Comparison of ENCODE assay signal across 8 mouse cellular contexts in genomic region chr14:21848166-21849154, GRCm38 (mm10). TPM values are rescaled to one million over a fixed set of nuclear protein-coding genes. Genes with fewer than 3 reads are reported as not detected.
DNase-seq lines count a peak whose midpoint lies in the region; ATAC-seq and TF ChIP-seq lines count a peak whose summit lies in the region.

TSS of gene Comtd1 (minus strand) at chr14:21848977.

- H3K79me2 ChIP-seq in CH12.LX (replicated peaks; ENCODE audit: control insufficient read depth, extremely low read depth, insufficient read depth, poor library complexity, severe bottlenecking) = no peaks in the 10 kb centered on the region

- DNase-seq in CH12.LX (ENCODE audit: extremely low read depth) = peak; percentile 92
- peak; percentile 89 for DNase-seq in c-Kit-positive CD71-positive TER-119-negative erythroid progenitor cells, embryonic 14.5 days (ENCODE audit: low read depth)
- peak; percentile 93 for DNase-seq in heart, postnatal 0 days (ENCODE audit: low spot score)
- DNase-seq in kidney, postnatal 4 days = peak; percentile 96

- peak; percentile 90 for ATAC-seq in forebrain, embryonic 12.5 days (ENCODE audit: low FRiP score)
- ATAC-seq in heart, postnatal 0 days (ENCODE audit: insufficient read depth, low read depth) = peak; percentile 90
- ATAC-seq in liver, embryonic 16.5 days (ENCODE audit: low read depth) = peak; percentile 96
- peak; percentile 81 for ATAC-seq in neural tube, embryonic 13.5 days (ENCODE audit: low read depth)

- dilution Hi-C loops in CH12.LX (cut with MboI; ENCODE audit: extremely low pct_ligation_motif_present, extremely low pct_unique_long_range_greater_than_20kb, low sequenced_read_pairs) = no loop called here

- H3K9ac ChIP-seq in CH12.LX (ENCODE audit: insufficient read depth, low read depth) = peak within 1 kb of the TSS; percentile 73
- H3K9ac ChIP-seq in forebrain, embryonic 12.5 days = peak within 1 kb of the TSS; percentile 71
- H3K9ac ChIP-seq in heart, postnatal 0 days (replicated peaks; ENCODE audit: low read depth, low read length) = peak within 1 kb of the TSS; percentile 54
- peak within 1 kb of the TSS; percentile 77 for H3K9ac ChIP-seq in liver, embryonic 16.5 days (ENCODE audit: low read depth, low read length)
- peak within 1 kb of the TSS; percentile 81 for H3K9ac ChIP-seq in neural tube, embryonic 13.5 days

- TF ChIP-seq EP300 in CH12.LX (IDR thresholded peaks at IDR 0.05; ENCODE audit: low read length) = no peak; the same call in 1 of the 2 replicates
- TF ChIP-seq EP300 in heart, postnatal 0 days (IDR thresholded peaks at IDR 0.05; ENCODE audit: low read depth) = no peak

- H3K4me1 ChIP-seq in CH12.LX (ENCODE audit: control insufficient read depth in 1 of 2, insufficient read depth in 2 of 2) = peaks cover 0 to 43% of the 10 kb centered on the region in 2 experiments; a peak in 2 of 4 replicates
- H3K4me1 ChIP-seq in forebrain, embryonic 12.5 days = peaks cover 22% of the 10 kb centered on the region
- 0 out of 2 replicates have a peak, but pooled peaks cover 6% of the 10 kb centered on the region for H3K4me1 ChIP-seq in heart, postnatal 0 days (ENCODE audit: control insufficient read depth, insufficient read depth)
- H3K4me1 ChIP-seq in liver, embryonic 16.5 days (ENCODE audit: control insufficient read depth, low read depth, low read length) = peaks cover 74% of the 10 kb centered on the region
- H3K4me1 ChIP-seq in neural tube, embryonic 13.5 days (replicated peaks) = peaks cover 46% of the 10 kb centered on the region
- H3K4me1 ChIP-seq in testis, adult 2 months (ENCODE audit: control insufficient read depth, insufficient read depth, low read length) = peaks cover 26% of the 10 kb centered on the region

- peak; percentile 63; the same call in 1 of the 2 replicates for TF ChIP-seq POLR2A in CH12.LX (IDR thresholded peaks at IDR 0.05; ENCODE audit: low read depth, low read length)
- peak; percentile 63 for TF ChIP-seq POLR2A in testis, adult 2 months (IDR thresholded peaks at IDR 0.05; ENCODE audit: control insufficient read depth, low read depth, low read length)

- no peaks in the 10 kb centered on the region for H3K27me3 ChIP-seq in CH12.LX (replicated peaks)
- H3K27me3 ChIP-seq in forebrain, embryonic 12.5 days = no peaks in the 10 kb centered on the region
- H3K27me3 ChIP-seq in heart, postnatal 0 days (ENCODE audit: control insufficient read depth, insufficient read depth, low read length) = no peaks in the 10 kb centered on the region
- no peaks in the 10 kb centered on the region for H3K27me3 ChIP-seq in liver, embryonic 16.5 days (ENCODE audit: control insufficient read depth, insufficient read depth, low read depth, low read length)
- H3K27me3 ChIP-seq in neural tube, embryonic 13.5 days = peaks cover 5% of the 10 kb centered on the region; the same call in 1 of the 2 replicates
- no peaks in the 10 kb centered on the region for H3K27me3 ChIP-seq in testis, adult 2 months (ENCODE audit: control insufficient read depth, insufficient read depth, low read length)

- in situ Hi-C loops in CH12.LX (cut with MboI; ENCODE audit: low pct_ligation_motif_present, low pct_unique_long_range_greater_than_20kb, low sequenced_read_pairs) = no loop called here

- H3K27ac ChIP-seq in CH12.LX (ENCODE audit: insufficient read depth, low read depth) = peak within 1 kb of the TSS; percentile 17
- peak within 1 kb of the TSS; percentile 63; the same call in 1 of the 2 replicates for H3K27ac ChIP-seq in forebrain, embryonic 12.5 days
- H3K27ac ChIP-seq in heart, postnatal 0 days (ENCODE audit: low read depth) = peak within 1 kb of the TSS; percentile 68
- H3K27ac ChIP-seq in liver, embryonic 16.5 days (ENCODE audit: low read length) = peak within 1 kb of the TSS; percentile 93
- peak within 1 kb of the TSS; percentile 33 for H3K27ac ChIP-seq in neural tube, embryonic 13.5 days (replicated peaks)
- peak within 1 kb of the TSS; percentile 74 for H3K27ac ChIP-seq in testis, adult 2 months (ENCODE audit: control insufficient read depth, insufficient read depth, low read depth, low read length)

- peak; percentile 96 to 100 for TF ChIP-seq CTCF in CH12.LX (conservative IDR thresholded peaks at IDR 0.05 in 1 of 2, IDR thresholded peaks at IDR 0.05 in 1 of 2; ENCODE audit: low read depth in 2 of 2, low read length in 2 of 2)
- TF ChIP-seq CTCF in heart, postnatal 0 days (IDR thresholded peaks at IDR 0.05; ENCODE audit: low read depth) = peak; percentile 100
- peak; percentile 100 for TF ChIP-seq CTCF in testis, adult 2 months (IDR thresholded peaks at IDR 0.05; ENCODE audit: control insufficient read depth, insufficient read depth, insufficient replicate concordance, low read depth, low read length)

- H3K4me2 ChIP-seq in CH12.LX (ENCODE audit: insufficient read depth, low read depth, poor library complexity, severe bottlenecking) = peak within 1 kb of the TSS; percentile 80
- H3K4me2 ChIP-seq in forebrain, embryonic 12.5 days = peak within 1 kb of the TSS; percentile 99
- H3K4me2 ChIP-seq in heart, postnatal 0 days (ENCODE audit: low read depth, low read length) = peak within 1 kb of the TSS; percentile 88
- H3K4me2 ChIP-seq in liver, embryonic 16.5 days (ENCODE audit: low read depth, low read length) = peak within 1 kb of the TSS; percentile 92
- peak within 1 kb of the TSS; percentile 99 for H3K4me2 ChIP-seq in neural tube, embryonic 13.5 days

- under 1% methylated on average over 51 of the region's 51 CpGs for WGBS in forebrain, embryonic 12.5 days
- under 1% methylated on average over 51 of the region's 51 CpGs for WGBS in heart, postnatal 0 days
- WGBS in liver, embryonic 16.5 days (ENCODE audit: insufficient replicate concordance) = under 1% methylated on average over 51 of the region's 51 CpGs
- under 1% methylated on average over 51 of the region's 51 CpGs for WGBS in neural tube, embryonic 13.5 days

- H3K4me3 ChIP-seq in CH12.LX (replicated peaks in 1 of 3; ENCODE audit: low read depth in 2 of 3, low read length in 2 of 3, poor library complexity in 1 of 3) = peak within 1 kb of the TSS; percentile 77 to 94 (median 87)
- peak within 1 kb of the TSS; percentile 67 for H3K4me3 ChIP-seq in forebrain, embryonic 12.5 days (replicated peaks)
- H3K4me3 ChIP-seq in heart, postnatal 0 days (ENCODE audit: low read depth, low read length) = peak within 1 kb of the TSS; percentile 65
- H3K4me3 ChIP-seq in liver, embryonic 16.5 days (ENCODE audit: low read depth, low read length) = peak within 1 kb of the TSS; percentile 72
- H3K4me3 ChIP-seq in neural tube, embryonic 13.5 days = peak within 1 kb of the TSS; percentile 70
- H3K4me3 ChIP-seq in testis, adult 2 months (ENCODE audit: control insufficient read depth, low read depth, low read length) = peak within 1 kb of the TSS; percentile 88

- no peaks in the 10 kb centered on the region for H3K9me3 ChIP-seq in CH12.LX (replicated peaks; ENCODE audit: low read length)
- H3K9me3 ChIP-seq in forebrain, embryonic 12.5 days = no peaks in the 10 kb centered on the region
- H3K9me3 ChIP-seq in heart, postnatal 0 days (replicated peaks; ENCODE audit: control insufficient read depth, low read length) = no peaks in the 10 kb centered on the region
- no peaks in the 10 kb centered on the region for H3K9me3 ChIP-seq in liver, embryonic 16.5 days (replicated peaks; ENCODE audit: control insufficient read depth, low read length)
- no peaks in the 10 kb centered on the region for H3K9me3 ChIP-seq in neural tube, embryonic 13.5 days

- H3K36me3 ChIP-seq in CH12.LX (replicated peaks in 1 of 2; ENCODE audit: control insufficient read depth in 1 of 2, insufficient read depth in 1 of 2, low read length in 1 of 2) = peaks cover 27 to 52% of the 10 kb centered on the region in 2 experiments
- H3K36me3 ChIP-seq in forebrain, embryonic 12.5 days (replicated peaks) = peaks cover 29% of the 10 kb centered on the region
- H3K36me3 ChIP-seq in heart, postnatal 0 days (replicated peaks; ENCODE audit: control insufficient read depth, insufficient read depth, low read length) = peaks cover 36% of the 10 kb centered on the region
- H3K36me3 ChIP-seq in liver, embryonic 16.5 days (ENCODE audit: control insufficient read depth, insufficient read depth) = peaks cover 25% of the 10 kb centered on the region
- peaks cover 36% of the 10 kb centered on the region for H3K36me3 ChIP-seq in neural tube, embryonic 13.5 days
- peaks cover 2% of the 10 kb centered on the region for H3K36me3 ChIP-seq in testis, adult 2 months (ENCODE audit: control insufficient read depth, insufficient read depth, low read length)

- peak; percentile 79 for TF ChIP-seq RAD21 in CH12.LX (IDR thresholded peaks at IDR 0.05; ENCODE audit: low read depth, low read length)

TF ChIP-seq in CH12.LX, 34 proteins besides CTCF, POLR2A, EP300 and RAD21 (continues in another document):
- TF ChIP-seq MEF2A (IDR thresholded peaks at IDR 0.05; ENCODE audit: borderline replicate concordance, low read depth, low read length) (peak; percentile 77; the same call in 1 of the 2 replicates), NRF1 (IDR thresholded peaks at IDR 0.05; ENCODE audit: low read depth, low read length) (0 out of 2 replicates have a peak, but pooled peaks have one; percentile 57), SIN3A (IDR thresholded peaks at IDR 0.05; ENCODE audit: low read length) (peak; percentile 81), ZC3H11A (IDR thresholded peaks at IDR 0.05; ENCODE audit: low read depth, low read length) (peak; percentile 40), IRF4 (IDR thresholded peaks at IDR 0.05; ENCODE audit: low read depth, low read length) (peak; percentile 69), MYC (IDR thresholded peaks at IDR 0.05; ENCODE audit: low read depth, low read length) (peak; percentile 76; the same call in 1 of the 2 replicates), E2F4 (IDR thresholded peaks at IDR 0.05; ENCODE audit: insufficient replicate concordance, low read depth, low read length) (no peak), BHLHE40 (IDR thresholded peaks at IDR 0.05; ENCODE audit: low read depth, low read length) (peak; percentile 88), ETS1 (conservative IDR thresholded peaks at IDR 0.05; ENCODE audit: low read depth, low read length) (no peak), TBP (conservative IDR thresholded peaks at IDR 0.05; ENCODE audit: low read depth, low read length) (no peak), USF2 (conservative IDR thresholded peaks at IDR 0.05; ENCODE audit: low read depth, low read length) (peak; percentile 84)

RNA-seq across cellular contexts. Expression of gene Comtd1, which starts in this region (rescaled TPM):
- total RNA-seq in CH12.LX (2012; rRNA removed) = 30.4 and 34.9 TPM in 2 replicates
- total RNA-seq in CH12.LX (2014; rRNA removed) = 13.3 and 14.2 TPM in 2 replicates
- polyA plus RNA-seq in CH12.LX (2012; ENCODE audit: insufficient read length, low read depth) = 26.1 and 29.0 TPM in 2 replicates
- polyA plus RNA-seq in forebrain, embryonic 12.5 days (2016; fragmentation: Nextera tagmentation; extraction: Ambion mirVana) = 13.0 and 16.1 TPM in 2 replicates
- 18.3 and 53.5 TPM in 2 replicates for total RNA-seq in heart, postnatal 0 days (2014; rRNA removed; ENCODE audit: low replicate concordance)
- polyA plus RNA-seq in heart, postnatal 0 days (2015; fragmentation: Nextera tagmentation; extraction: Ambion mirVana) = 27.8 and 30.6 TPM in 2 replicates
- polyA plus RNA-seq in liver, embryonic 16.5 days (2015; fragmentation: Nextera tagmentation; extraction: Ambion mirVana) = 15.8 and 18.4 TPM in 2 replicates
- 25.7 and 29.4 TPM in 2 replicates for polyA plus RNA-seq in neural tube, embryonic 13.5 days (2015; fragmentation: Nextera tagmentation; extraction: Ambion mirVana)
- 5.9 and 6.4 TPM in 2 replicates for polyA plus RNA-seq in testis, adult 2 months (2012; rRNA removed)

Comparison
In these comparisons a context has a peak if more than half of its experiments do, and no peak if none do; other contexts are left out.
1. Peak in every context shown above with its lines: DNase-seq, ATAC-seq, H3K4me3 ChIP-seq and H3K27ac ChIP-seq.
2. H3K27ac ChIP-seq: peak in every context shown above with its lines; median percentile 93 in liver, embryonic 16.5 days; 74 in testis, adult 2 months; 68 in heart, postnatal 0 days; 63 in forebrain, embryonic 12.5 days; 33 in neural tube, embryonic 13.5 days; 17 in CH12.LX.